Mouse (Mus musculus) spleen, adult 2 months (tissue): ENCODE measurements around the gene Rap1b.

Experiments
- CTCF ChIP-seq: fragments of 200-500 bp; IDR thresholded peaks from 2 replicates; pipeline ENCODE4 v1.5.1; 2011; ENCODE audit warnings: mild to moderate bottlenecking, inconsistent platforms; ENCODE audit not compliant: insufficient read depth, insufficient read length, insufficient replicate concordance; ENCODE audit errors: extremely low read depth
- POLR2A ChIP-seq: fragments of 200-500 bp; IDR thresholded peaks from 2 replicates; pipeline ENCODE4 v1.6.1; 2011; ENCODE audit warnings: low read depth, low read length, inconsistent platforms

DNA sequence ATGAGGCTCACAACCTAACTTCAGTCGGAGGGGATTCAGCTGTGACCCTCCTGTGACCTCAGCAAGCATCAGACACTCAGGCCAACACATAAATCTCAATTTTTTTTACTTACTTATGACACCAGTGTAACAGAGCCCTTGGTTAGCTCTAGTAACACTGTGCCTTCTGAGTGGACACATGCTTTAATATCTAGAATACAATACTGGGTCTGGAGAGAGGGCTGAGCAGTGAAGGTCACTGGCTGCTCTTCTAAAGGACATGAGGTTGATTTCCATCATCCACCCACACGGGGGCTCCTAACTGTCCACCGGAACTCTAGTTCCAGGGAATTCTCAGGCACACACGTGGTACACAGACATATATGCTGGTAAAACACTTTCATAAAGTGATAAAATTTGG, 66.9 kb downstream of the Rap1b start:
- TF ChIP-seq CTCF (no peak), POLR2A (no peak)
